Comparison of ENCODE assay signal across 22 mouse cellular contexts in the genomic region with DNA sequence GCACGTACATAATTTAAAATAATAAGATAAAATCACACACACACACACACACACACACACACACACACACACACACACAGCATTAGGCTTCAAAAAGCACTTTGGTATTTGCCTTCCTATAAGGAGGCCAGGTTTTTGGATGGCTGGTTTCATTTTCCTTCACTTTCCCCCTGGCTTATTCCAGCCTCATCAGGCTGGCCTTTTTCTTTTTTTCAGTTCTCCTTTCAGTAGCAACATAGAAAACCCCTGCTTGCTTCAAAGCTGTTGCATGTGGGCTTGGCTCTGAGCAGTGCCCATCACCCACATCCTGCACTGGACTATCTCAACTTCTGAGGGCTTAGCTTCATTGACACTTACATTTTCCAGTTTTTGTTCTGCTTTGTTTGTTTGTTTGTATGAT. TPM values are rescaled to one million over a fixed set of nuclear protein-coding genes. Genes with fewer than 3 reads are reported as not detected.
DNase-seq lines count a peak whose midpoint lies in the region; ATAC-seq and TF ChIP-seq lines count a peak whose summit lies in the region.
"Had no signal": no experiment of that assay in that cellular context is flagged by ENCODE, and none has a peak within 500 bp of the region (broad histone marks: within the 10 kb centered on the region; RNA-seq: fewer than 3 reads in every experiment).

No protein-coding gene starts in this region.

- TF ChIP-seq CTCF in liver, postnatal 0 days (IDR thresholded peaks at IDR 0.05; ENCODE audit: low read depth): no peak
- TF ChIP-seq CTCF in bone marrow macrophage, adult 2 months (IDR thresholded peaks at IDR 0.05; ENCODE audit: low read depth, low read length): no peak
- no peak for TF ChIP-seq CTCF in kidney, adult 2 months (conservative IDR thresholded peaks at IDR 0.05; ENCODE audit: insufficient read depth, insufficient read length, low read depth, low read length)

- H3K4me2 ChIP-seq in liver, embryonic 12.5 days: no peak overlapping the region
- H3K4me2 ChIP-seq in liver, postnatal 0 days (ENCODE audit: low read depth, low read length): no peak overlapping the region
- no peak overlapping the region for H3K4me2 ChIP-seq in forebrain, embryonic 11.5 days (ENCODE audit: low read depth, low read length, severe bottlenecking)
- H3K4me2 ChIP-seq: forebrain, embryonic 15.5 days; heart, embryonic 11.5 days; heart, embryonic 15.5 days; hindbrain, embryonic 13.5 days had no signal

- no peak for ATAC-seq in liver, embryonic 12.5 days
- no peak for ATAC-seq in liver, postnatal 0 days
- ATAC-seq in forebrain, embryonic 11.5 days (replicated peaks; ENCODE audit: low FRiP score): no peak
- ATAC-seq: forebrain, embryonic 15.5 days; hindbrain, postnatal 0 days had no signal

- WGBS in liver, embryonic 12.5 days (ENCODE audit: insufficient replicate concordance): 73% methylated on average over 1 of the region's 1 CpGs
- WGBS in liver, postnatal 0 days (ENCODE audit: insufficient replicate concordance): 40% methylated on average over 1 of the region's 1 CpGs
- whole genome bisulfite sequencing in kidney, adult 2 months: 62% methylated on average over 1 of the region's 1 CpGs
- WGBS in forebrain, embryonic 11.5 days: 57% methylated on average over 1 of the region's 1 CpGs

- TF ChIP-seq POLR2A in bone marrow macrophage, adult 2 months (IDR thresholded peaks at IDR 0.05; ENCODE audit: borderline replicate concordance, low read depth, low read length): no peak
- TF ChIP-seq POLR2A in kidney, adult 2 months (IDR thresholded peaks at IDR 0.05; ENCODE audit: low read depth, low read length): no peak

- H3K4me1 ChIP-seq in liver, embryonic 12.5 days: peaks cover 33% of the 10 kb centered on the region
- H3K4me1 ChIP-seq in liver, postnatal 0 days (ENCODE audit: insufficient read depth): peaks cover 14% of the 10 kb centered on the region
- H3K4me1 ChIP-seq in bone marrow macrophage, adult 2 months (ENCODE audit: control insufficient read depth, insufficient read depth, low read length): peaks cover 28% of the 10 kb centered on the region
- peaks cover 4% of the 10 kb centered on the region; the same call in 1 of the 2 replicates for H3K4me1 ChIP-seq in kidney, adult 2 months (ENCODE audit: control insufficient read depth, insufficient read depth, low read length)
- no peaks in the 10 kb centered on the region for H3K4me1 ChIP-seq in forebrain, embryonic 11.5 days (replicated peaks; ENCODE audit: control insufficient read depth, insufficient read depth, low read length)

- peak overlapping the region; percentile 40; the same call in 1 of the 2 replicates for H3K9ac ChIP-seq in liver, embryonic 12.5 days
- H3K9ac ChIP-seq in liver, postnatal 0 days (replicated peaks): no peak overlapping the region
- no peak overlapping the region for H3K9ac ChIP-seq in forebrain, embryonic 11.5 days (ENCODE audit: low read length)
- H3K9ac ChIP-seq: forebrain, embryonic 15.5 days; heart, embryonic 15.5 days; hindbrain, embryonic 13.5 days had no signal

- H3K4me3 ChIP-seq in liver, embryonic 12.5 days: no peak overlapping the region
- no peak overlapping the region for H3K4me3 ChIP-seq in liver, postnatal 0 days (ENCODE audit: low read depth, low read length)
- H3K4me3 ChIP-seq in bone marrow macrophage, adult 2 months (ENCODE audit: insufficient read depth, low read length): no peak overlapping the region
- no peak overlapping the region for H3K4me3 ChIP-seq in kidney, adult 2 months (ENCODE audit: insufficient read depth, low read depth, low read length)
- no peak overlapping the region for H3K4me3 ChIP-seq in forebrain, embryonic 11.5 days (ENCODE audit: low read depth, low read length)
- H3K4me3 ChIP-seq: embryonic facial prominence, embryonic 10.5 days; erythroblast, embryonic 14.5 days; forebrain, embryonic 10.5 days; forebrain, embryonic 15.5 days; heart, embryonic 15.5 days; hindbrain, embryonic 13.5 days had no signal

- no peaks in the 10 kb centered on the region for H3K27me3 ChIP-seq in liver, embryonic 12.5 days (replicated peaks)
- H3K27me3 ChIP-seq in liver, postnatal 0 days (ENCODE audit: insufficient read depth, low read length): no peaks in the 10 kb centered on the region
- no peaks in the 10 kb centered on the region for H3K27me3 ChIP-seq in splenic B cell, adult 2 months (ENCODE audit: control insufficient read depth, insufficient read depth, low read length, poor library complexity, severe bottlenecking)
- no peaks in the 10 kb centered on the region for H3K27me3 ChIP-seq in kidney, adult 2 months (replicated peaks; ENCODE audit: control insufficient read depth, insufficient read depth, low read length)
- no peaks in the 10 kb centered on the region for H3K27me3 ChIP-seq in forebrain, embryonic 11.5 days (ENCODE audit: control insufficient read depth, insufficient read depth, low read length)
- H3K27me3 ChIP-seq: forebrain, embryonic 15.5 days; heart, embryonic 15.5 days; hindbrain, embryonic 13.5 days had no signal

- H3K9me3 ChIP-seq in liver, embryonic 12.5 days (replicated peaks): no peaks in the 10 kb centered on the region
- no peaks in the 10 kb centered on the region for H3K9me3 ChIP-seq in liver, postnatal 0 days (ENCODE audit: low read length)
- no peaks in the 10 kb centered on the region for H3K9me3 ChIP-seq in forebrain, embryonic 11.5 days (ENCODE audit: control insufficient read depth, low read length)
- H3K9me3 ChIP-seq: embryonic facial prominence, embryonic 10.5 days; forebrain, embryonic 10.5 days; forebrain, embryonic 15.5 days; heart, embryonic 15.5 days; hindbrain, embryonic 13.5 days had no signal

- no peak for DNase-seq in liver, postnatal 0 days
- DNase-seq in thymus, postnatal 0 days (ENCODE audit: low spot score): peak; percentile 10
- no peak for DNase-seq in thymus, postnatal 4 days
- DNase-seq in splenic B cell, adult 2 months (ENCODE audit: low read depth, low spot score): peak; percentile 71
- no peak for DNase-seq in kidney, adult 2 months
- DNase-seq in forebrain, embryonic 11.5 days (ENCODE audit: low spot score): no peak
- DNase-seq: adrenal gland, postnatal 10 days; cerebellum, adult 18-20 months; cerebellum, adult 9-11 months; gastrocnemius, postnatal 36 days; heart, adult 18-20 months; heart, postnatal 14 days had no signal

- peaks cover 5% of the 10 kb centered on the region; the same call in 1 of the 2 replicates for H3K36me3 ChIP-seq in liver, embryonic 12.5 days
- H3K36me3 ChIP-seq in liver, postnatal 0 days (replicated peaks; ENCODE audit: insufficient read depth, low read length): no peaks in the 10 kb centered on the region
- H3K36me3 ChIP-seq in splenic B cell, adult 2 months (ENCODE audit: control insufficient read depth, insufficient read depth, low read length, poor library complexity, severe bottlenecking): no peaks in the 10 kb centered on the region
- H3K36me3 ChIP-seq in kidney, adult 2 months (ENCODE audit: control insufficient read depth, insufficient read depth, low read length): no peaks in the 10 kb centered on the region
- H3K36me3 ChIP-seq in forebrain, embryonic 11.5 days (ENCODE audit: control insufficient read depth, insufficient read depth, low read length): no peaks in the 10 kb centered on the region
- H3K36me3 ChIP-seq: embryonic facial prominence, embryonic 10.5 days; forebrain, embryonic 10.5 days; forebrain, embryonic 15.5 days; heart, embryonic 15.5 days; hindbrain, embryonic 13.5 days had no signal

- no peak overlapping the region for H3K27ac ChIP-seq in liver, embryonic 12.5 days
- H3K27ac ChIP-seq in liver, postnatal 0 days (ENCODE audit: low read depth): no peak overlapping the region
- peak overlapping the region; percentile 54 for H3K27ac ChIP-seq in bone marrow macrophage, adult 2 months (ENCODE audit: insufficient read depth, low read depth, low read length)
- H3K27ac ChIP-seq in kidney, adult 2 months (ENCODE audit: insufficient read depth, low read depth, low read length): no peak overlapping the region
- H3K27ac ChIP-seq in forebrain, embryonic 11.5 days (ENCODE audit: low read depth, low read length): no peak overlapping the region
- H3K27ac ChIP-seq: embryonic facial prominence, embryonic 10.5 days; forebrain, embryonic 10.5 days; forebrain, embryonic 15.5 days; heart, embryonic 15.5 days; hindbrain, embryonic 13.5 days; hindbrain, postnatal 0 days had no signal

- TF ChIP-seq EP300 in liver, postnatal 0 days (IDR thresholded peaks at IDR 0.05; ENCODE audit: low read depth): no peak

RNA-seq across cellular contexts. Expression of a gene that starts 3.8 kb away (rescaled TPM):
- polyA plus RNA-seq in liver, embryonic 12.5 days (2016; fragmentation: Nextera tagmentation; extraction: Ambion mirVana): 112 and 114 TPM in 2 replicates
- polyA plus RNA-seq in liver, postnatal 0 days (2015; fragmentation: Nextera tagmentation; extraction: Ambion mirVana): 16.6 and 20.9 TPM in 2 replicates
- 40.7 and 48.6 TPM in 2 replicates for polyA plus RNA-seq in thymus, postnatal 0 days (2015; fragmentation: Nextera tagmentation; extraction: Ambion mirVana)
- polyA plus RNA-seq in bone marrow macrophage, adult 2 months (2012; ENCODE audit: insufficient read depth, insufficient read length, missing spikeins): 21.1 and 28.1 TPM in 2 replicates
- 2.3 and 2.4 TPM in 2 replicates for polyA plus RNA-seq in kidney, adult 2 months (2012; rRNA removed)
- polyA plus RNA-seq in forebrain, embryonic 11.5 days (2014; fragmentation: Nextera tagmentation; extraction: Ambion mirVana): 48.0 and 48.1 TPM in 2 replicates

RNA-seq across cellular contexts. Expression of a gene that starts 3.9 kb away (rescaled TPM):
- polyA plus RNA-seq in liver, embryonic 12.5 days (2016; fragmentation: Nextera tagmentation; extraction: Ambion mirVana): 58.6 and 59.9 TPM in 2 replicates
- polyA plus RNA-seq in liver, postnatal 0 days (2015; fragmentation: Nextera tagmentation; extraction: Ambion mirVana): 17.2 and 20.9 TPM in 2 replicates
- polyA plus RNA-seq in thymus, postnatal 0 days (2015; fragmentation: Nextera tagmentation; extraction: Ambion mirVana): 71.5 and 73.4 TPM in 2 replicates
- polyA plus RNA-seq in bone marrow macrophage, adult 2 months (2012; ENCODE audit: insufficient read depth, insufficient read length, missing spikeins): 166 and 182 TPM in 2 replicates
- 17.9 and 23.5 TPM in 2 replicates for polyA plus RNA-seq in kidney, adult 2 months (2012; rRNA removed)
- polyA plus RNA-seq in forebrain, embryonic 11.5 days (2014; fragmentation: Nextera tagmentation; extraction: Ambion mirVana): 69.7 TPM in 2 replicates

RNA-seq across cellular contexts. Expression of a gene that starts 27.0 kb away (rescaled TPM):
- 314 and 322 TPM in 2 replicates for polyA plus RNA-seq in liver, embryonic 12.5 days (2016; fragmentation: Nextera tagmentation; extraction: Ambion mirVana)
- 277 and 286 TPM in 2 replicates for polyA plus RNA-seq in liver, postnatal 0 days (2015; fragmentation: Nextera tagmentation; extraction: Ambion mirVana)
- polyA plus RNA-seq in thymus, postnatal 0 days (2015; fragmentation: Nextera tagmentation; extraction: Ambion mirVana): 216 and 226 TPM in 2 replicates
- 24.8 and 35.7 TPM in 2 replicates for polyA plus RNA-seq in bone marrow macrophage, adult 2 months (2012; ENCODE audit: insufficient read depth, insufficient read length, missing spikeins)
- polyA plus RNA-seq in kidney, adult 2 months (2012; rRNA removed): 85.2 and 125 TPM in 2 replicates
- 128 and 140 TPM in 2 replicates for polyA plus RNA-seq in forebrain, embryonic 11.5 days (2014; fragmentation: Nextera tagmentation; extraction: Ambion mirVana)

Comparison
In these comparisons a context has a peak if more than half of its experiments do, and no peak if none do; other contexts are left out.
1. DNase-seq: peak in thymus, postnatal 0 days (single experiment) and splenic B cell, adult 2 months (single experiment); none in liver, postnatal 0 days (single experiment), thymus, postnatal 4 days (single experiment), kidney, adult 2 months (single experiment) and forebrain, embryonic 11.5 days (single experiment).